Mouse (Mus musculus) hindbrain, embryonic 15.5 days (tissue): ENCODE measurements at regions not wholly inside any gene's neighbourhood (a gene's known extent, or its start where the extent isn't known, plus 50 kb on each side); places are given as distances from the start of the nearest gene placed in this dataset.
A peak's percentile ranks its signal among the peaks of the same experiment; 100 is the strongest.

Experiments
- ATAC-seq: fragments of 200-750 bp; cut with Nextera tagmentation; 2 replicates; pipeline ENCODE4 v1.8.0; 2017; ENCODE audit warnings: low read depth, moderate number of reproducible peaks, moderate TSS enrichment; ENCODE audit not compliant: low FRiP score
- H3K27ac ChIP-seq: fragments of 300-500 bp; sonication (generic); replicated peaks from 2 replicates; pipeline ENCODE4 v1.5.1; 2015; ENCODE audit warnings: mild to moderate bottlenecking, inconsistent platforms
- H3K27me3 ChIP-seq: fragments of 300-500 bp; sonication (generic); 2 replicates; pipeline ENCODE4 v1.6.1; 2015; ENCODE audit warnings: control low read depth, inconsistent platforms
- H3K36me3 ChIP-seq: fragments of 300-500 bp; sonication (generic); 2 replicates; pipeline ENCODE4 v1.6.1; 2015; ENCODE audit warnings: control low read depth, inconsistent platforms
- H3K4me1 ChIP-seq: fragments of 300-500 bp; sonication (generic); replicated peaks from 2 replicates; pipeline ENCODE4 v1.6.1; 2015; ENCODE audit warnings: control low read depth, inconsistent platforms
- H3K4me2 ChIP-seq: fragments of 300-500 bp; sonication (generic); 2 replicates; pipeline ENCODE4 v1.6.1; 2015; ENCODE audit warnings: moderate library complexity, mild to moderate bottlenecking, inconsistent platforms
- H3K4me3 ChIP-seq: fragments of 300-500 bp; sonication (generic); 2 replicates; pipeline ENCODE4 v1.5.1; 2015; ENCODE audit warnings: mild to moderate bottlenecking, inconsistent platforms
- H3K9ac ChIP-seq: fragments of 300-500 bp; sonication (generic); 2 replicates; pipeline ENCODE4 v1.6.1; 2015; ENCODE audit warnings: inconsistent platforms
- H3K9me3 ChIP-seq: fragments of 300-500 bp; sonication (generic); 2 replicates; pipeline ENCODE4 v1.6.1; 2016; ENCODE audit warnings: control low read depth, inconsistent platforms
- WGBS: fragments of 180-500 bp; shearing (Covaris S2); methylation state at CpG from one replicate; pipeline ENCODE4 v1.1.7; 2015; 5-methylcytosine and 5-hydroxymethylcytosine counted together

DNA sequence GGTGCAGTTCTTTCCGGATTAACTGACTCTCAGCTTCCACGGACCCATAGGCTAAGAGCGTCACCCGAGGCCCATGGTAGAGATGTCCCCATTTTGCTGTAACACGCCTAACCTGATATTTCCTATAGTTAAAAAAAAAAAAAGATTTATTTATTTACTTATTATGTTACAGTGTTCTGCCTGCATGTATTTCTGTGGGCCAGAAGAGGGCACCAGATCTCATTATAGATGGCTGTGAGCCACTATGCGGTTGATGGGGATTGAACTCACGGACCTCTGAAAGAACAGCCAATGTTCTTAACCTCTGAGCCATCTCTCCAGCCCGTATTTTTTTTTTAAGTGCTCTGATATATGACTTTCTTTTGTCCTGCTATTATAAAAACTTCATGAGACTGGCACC lies 114.2 kb upstream of the Tmpo start:
- no peak overlapping the region for H3K9ac ChIP-seq
- no peak overlapping the region for H3K27ac ChIP-seq
- H3K36me3 ChIP-seq = no peaks in the 10 kb centered on the region
- 84% methylated on average over 8 of the region's 8 CpGs for WGBS
- H3K4me2 ChIP-seq = no peak overlapping the region
- no peaks in the 10 kb centered on the region for H3K27me3 ChIP-seq
- H3K9me3 ChIP-seq = no peaks in the 10 kb centered on the region
- no peak for ATAC-seq
- no peak overlapping the region for H3K4me3 ChIP-seq
- H3K4me1 ChIP-seq = no peaks in the 10 kb centered on the region

DNA sequence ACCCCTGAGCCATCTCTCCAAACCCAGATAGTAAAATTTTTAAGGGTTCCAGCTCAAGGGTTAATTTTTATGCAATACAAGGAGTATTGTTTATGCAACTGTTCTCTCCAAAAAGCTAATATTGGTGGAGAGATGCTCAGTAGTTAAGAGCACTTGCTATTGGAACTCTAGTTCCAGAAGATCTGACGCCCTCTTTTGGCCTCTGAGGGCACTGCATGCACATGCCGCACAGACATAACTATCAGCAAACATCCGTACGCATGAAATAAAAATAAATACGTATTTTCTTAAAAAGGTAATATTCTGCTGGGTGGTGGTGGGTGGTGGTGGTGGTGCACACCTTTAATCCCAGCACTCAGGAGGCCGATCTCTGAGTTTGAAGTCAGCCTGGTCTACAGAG lies 112.1 kb upstream of the Tmpo start:
- WGBS = 89% methylated on average over 6 of the region's 6 CpGs
- Histone ChIP-seq H3K36me3 (no peaks in the 10 kb centered on the region), H3K4me2 (no peak overlapping the region), H3K9me3 (no peaks in the 10 kb centered on the region), H3K9ac (no peak overlapping the region), H3K27ac (no peak overlapping the region), H3K4me3 (no peak overlapping the region), H3K27me3 (no peaks in the 10 kb centered on the region), H3K4me1 (no peaks in the 10 kb centered on the region)
- ATAC-seq = no peak

DNA sequence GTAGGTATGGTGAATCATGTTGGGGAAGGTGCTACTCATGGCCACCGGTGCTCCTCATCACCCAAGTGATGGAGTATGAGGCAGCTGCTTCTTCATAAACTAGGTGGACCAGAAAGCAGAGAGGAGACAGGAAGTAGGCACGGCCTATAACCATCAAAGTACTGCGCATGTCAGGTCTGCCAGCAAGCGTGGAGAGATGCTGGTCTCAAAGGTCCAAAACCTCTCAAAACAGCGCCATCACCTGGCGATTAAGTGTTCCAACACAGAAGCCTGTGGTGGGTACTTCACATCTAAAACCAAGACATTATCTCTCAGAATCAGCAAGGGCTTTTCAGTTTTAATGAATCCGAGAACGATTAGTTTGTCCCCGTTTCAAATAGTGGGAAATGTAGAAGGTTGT lies 103.1 kb upstream of the Tmpo start:
- H3K36me3 ChIP-seq = no peaks in the 10 kb centered on the region
- H3K9me3 ChIP-seq = no peaks in the 10 kb centered on the region
- H3K27ac ChIP-seq = no peak overlapping the region
- no peak overlapping the region for H3K4me2 ChIP-seq
- no peak overlapping the region for H3K9ac ChIP-seq
- no peak for ATAC-seq
- H3K27me3 ChIP-seq = no peaks in the 10 kb centered on the region
- WGBS = 93% methylated on average over 9 of the region's 9 CpGs
- H3K4me3 ChIP-seq = no peak overlapping the region
- H3K4me1 ChIP-seq = no peaks in the 10 kb centered on the region

DNA sequence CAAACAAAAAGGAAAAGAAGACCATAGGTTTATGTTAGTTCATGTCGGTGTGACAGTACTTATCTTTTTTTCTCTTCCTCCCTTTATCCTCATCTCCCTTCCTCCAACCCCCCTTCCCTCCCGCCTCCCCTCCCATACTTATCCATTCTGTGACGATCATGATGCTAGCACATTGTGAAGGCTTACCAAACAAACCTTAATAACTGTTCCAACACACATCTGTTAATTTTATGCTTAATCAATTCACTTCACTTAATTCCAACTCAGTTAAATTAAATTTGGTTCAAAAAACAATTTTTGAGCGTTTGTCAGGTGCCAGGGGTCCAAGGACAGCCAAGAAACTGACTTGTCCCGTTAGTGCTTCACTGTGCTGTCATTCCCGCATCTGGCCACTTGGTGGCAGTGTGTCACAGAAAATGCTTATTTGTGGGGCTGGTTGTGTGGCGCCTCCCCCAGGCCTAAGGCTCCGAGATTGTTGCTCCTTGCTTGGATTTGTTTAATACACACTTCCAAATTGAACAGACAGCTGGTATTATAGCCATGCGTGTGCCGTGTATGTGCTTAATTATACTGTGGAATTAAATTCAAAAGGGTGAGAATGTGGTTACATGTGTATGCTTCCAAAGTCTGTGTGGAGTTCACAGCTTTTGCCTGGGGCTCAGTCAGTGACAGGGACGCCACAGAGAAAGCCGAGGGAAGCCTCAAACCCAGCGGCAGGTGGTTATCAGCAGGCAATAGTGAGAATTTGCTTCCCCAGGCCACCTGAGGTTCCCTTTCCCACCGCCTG lies 90.0 kb upstream of the Tmpo start:
- 11% methylated on average over 14 of the region's 14 CpGs for WGBS
- H3K36me3 ChIP-seq = no peaks in the 10 kb centered on the region
- H3K9me3 ChIP-seq = no peaks in the 10 kb centered on the region
- peak; percentile 65 for ATAC-seq
- H3K9ac ChIP-seq = no peak overlapping the region
- peak overlapping the region; percentile 39 for H3K4me2 ChIP-seq
- no peak overlapping the region for H3K4me3 ChIP-seq
- H3K27me3 ChIP-seq = no peaks in the 10 kb centered on the region
- peak overlapping the region; percentile 73 for H3K27ac ChIP-seq
- peaks cover 20% of the 10 kb centered on the region for H3K4me1 ChIP-seq

DNA sequence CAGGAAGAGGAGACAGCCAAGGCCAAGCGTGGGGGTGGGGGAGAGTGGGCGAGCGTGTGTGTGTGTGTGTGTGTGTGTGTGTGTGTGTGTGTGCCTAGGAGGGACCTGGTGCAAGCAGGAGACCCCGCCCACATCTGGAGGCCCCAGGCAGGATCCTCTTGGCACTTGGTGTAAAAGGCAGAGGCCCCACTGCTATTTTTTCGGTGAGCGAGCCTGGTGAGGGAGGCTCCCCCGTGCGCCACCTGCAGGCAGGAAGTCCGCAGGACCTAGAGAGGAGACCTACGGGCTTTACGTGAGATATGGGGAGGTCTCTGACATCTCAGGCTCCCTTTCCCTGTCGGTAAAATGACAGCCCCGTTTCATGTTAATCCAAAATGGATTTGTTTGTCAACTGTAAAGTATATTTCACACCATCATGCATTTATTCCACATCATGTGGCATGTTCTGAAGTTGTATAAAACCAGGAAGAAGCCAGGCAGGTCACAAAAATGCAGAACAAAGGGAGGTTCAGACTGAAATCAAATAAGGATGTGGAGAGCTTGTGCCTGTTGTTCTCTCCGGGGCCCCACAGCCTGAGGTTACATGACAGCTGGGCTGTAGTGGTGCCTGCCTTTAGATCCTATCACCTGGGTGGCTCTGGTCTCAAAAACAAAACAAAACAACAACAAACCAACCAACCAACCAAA lies 89.3 kb upstream of the Tmpo start:
- peak; percentile 76 for ATAC-seq
- H3K9me3 ChIP-seq = no peaks in the 10 kb centered on the region
- H3K36me3 ChIP-seq = no peaks in the 10 kb centered on the region
- H3K27me3 ChIP-seq = no peaks in the 10 kb centered on the region
- no peak overlapping the region for H3K4me3 ChIP-seq
- H3K4me2 ChIP-seq = peak overlapping the region; percentile 39
- no peak overlapping the region for H3K9ac ChIP-seq
- WGBS = 25% methylated on average over 14 of the region's 14 CpGs
- H3K27ac ChIP-seq = no peak overlapping the region
- peaks cover 20% of the 10 kb centered on the region for H3K4me1 ChIP-seq

DNA sequence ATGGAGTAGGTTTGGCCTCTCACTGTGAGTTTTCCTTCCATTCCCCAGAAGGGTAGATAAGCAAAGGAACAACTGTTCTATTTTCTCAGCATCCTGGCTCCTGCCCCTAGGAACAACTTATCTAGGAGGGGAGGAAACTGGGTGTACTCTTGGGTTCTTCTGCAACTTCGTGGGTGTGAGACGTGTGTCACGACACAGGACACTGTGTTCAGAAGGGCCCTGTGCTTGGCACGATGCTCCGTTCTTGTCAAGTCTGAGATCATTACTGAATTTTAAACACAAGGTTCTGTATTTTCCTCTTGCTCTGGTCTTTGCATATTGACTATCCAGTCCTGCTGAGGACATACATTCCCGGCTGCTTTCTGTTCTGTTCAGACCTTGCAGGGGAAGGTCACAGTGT lies 86.8 kb upstream of the Tmpo start:
- Histone ChIP-seq H3K4me1 (peaks cover 20% of the 10 kb centered on the region), H3K36me3 (no peaks in the 10 kb centered on the region), H3K9ac (no peak overlapping the region), H3K9me3 (no peaks in the 10 kb centered on the region), H3K27ac (no peak overlapping the region), H3K4me2 (no peak overlapping the region), H3K27me3 (no peaks in the 10 kb centered on the region), H3K4me3 (no peak overlapping the region)
- 94% methylated on average over 6 of the region's 6 CpGs for WGBS
- no peak for ATAC-seq

DNA sequence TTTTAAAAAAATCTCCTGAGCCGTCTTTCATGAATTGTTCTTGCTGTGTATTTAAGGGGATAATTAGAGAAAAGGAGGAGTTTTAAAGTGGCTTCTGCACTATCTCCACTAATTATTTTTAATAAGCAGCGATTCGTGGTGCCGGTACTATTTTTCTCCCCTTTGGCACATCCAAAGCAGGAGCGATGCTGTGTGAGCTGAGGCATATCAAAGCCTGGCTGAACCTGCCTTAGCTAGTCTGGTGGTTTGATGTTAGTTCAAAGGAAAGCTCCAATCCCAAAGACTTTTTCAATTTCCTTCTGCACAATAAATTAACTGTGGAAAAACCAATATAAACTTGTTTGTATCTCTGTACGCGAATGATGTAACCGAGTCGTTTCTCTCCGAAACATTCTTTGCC lies 79.3 kb upstream of the Tmpo start:
- no peak overlapping the region for H3K4me3 ChIP-seq
- no peak for ATAC-seq
- no peak overlapping the region for H3K9ac ChIP-seq
- 84% methylated on average over 10 of the region's 10 CpGs for WGBS
- H3K27ac ChIP-seq = no peak overlapping the region
- no peaks in the 10 kb centered on the region for H3K36me3 ChIP-seq
- no peaks in the 10 kb centered on the region for H3K4me1 ChIP-seq
- H3K4me2 ChIP-seq = no peak overlapping the region
- no peaks in the 10 kb centered on the region for H3K27me3 ChIP-seq
- H3K9me3 ChIP-seq = no peaks in the 10 kb centered on the region

DNA sequence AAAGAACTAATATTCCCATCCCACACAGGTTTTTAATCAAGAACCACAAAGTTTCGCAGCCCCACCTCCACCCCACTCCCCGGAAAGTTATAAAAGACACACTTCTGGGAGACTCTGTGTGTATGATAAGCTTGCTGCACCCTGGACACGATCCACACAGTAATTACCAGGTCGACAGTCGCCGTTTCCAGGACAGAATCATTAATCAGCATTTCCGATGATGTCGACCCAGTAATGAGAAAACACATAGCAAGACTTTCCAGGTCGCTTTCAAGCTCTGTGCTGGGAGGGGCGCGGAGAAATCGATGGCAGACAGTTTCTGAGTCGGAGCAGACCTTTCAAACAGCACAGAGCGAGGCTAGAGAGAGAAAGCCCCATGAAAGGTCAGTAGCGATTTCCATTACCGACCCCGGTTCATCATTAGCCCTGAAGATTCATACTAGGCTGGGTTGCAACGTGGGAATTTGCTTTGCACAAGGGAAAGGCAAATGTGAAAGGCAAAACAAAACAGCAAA lies 68.6 kb upstream of the Tmpo start:
- H3K9ac ChIP-seq = no peak overlapping the region

DNA sequence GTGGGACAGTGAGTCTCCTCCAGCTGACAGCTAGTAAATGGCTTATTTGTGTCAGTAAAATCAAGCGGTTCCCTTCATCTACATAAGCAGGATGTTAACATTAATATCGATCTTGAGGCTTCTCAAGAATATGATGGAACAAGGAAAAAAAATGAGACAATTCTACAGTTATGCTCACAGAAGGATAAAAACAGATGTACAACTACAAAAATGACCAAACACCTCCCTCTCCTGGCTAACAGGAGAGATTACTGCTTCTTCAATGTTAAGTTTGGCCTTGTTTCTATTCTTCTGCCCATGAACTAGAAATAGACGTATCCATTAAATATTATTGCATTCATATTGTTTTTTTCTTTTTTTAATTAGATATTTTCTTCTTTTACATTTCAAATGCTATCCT lies 63.2 kb upstream of the Tmpo start:
- WGBS = 88% methylated on average over 3 of the region's 3 CpGs
- Histone ChIP-seq H3K4me2 (no peak overlapping the region), H3K27me3 (no peaks in the 10 kb centered on the region), H3K36me3 (no peaks in the 10 kb centered on the region), H3K4me3 (no peak overlapping the region), H3K9me3 (no peaks in the 10 kb centered on the region), H3K4me1 (peaks cover 12% of the 10 kb centered on the region), H3K9ac (no peak overlapping the region), H3K27ac (no peak overlapping the region)
- ATAC-seq = no peak

More for the DNA sequence above, 68.6 kb upstream of the Tmpo start:
- 0 out of 2 replicates have a peak, but pooled peaks have one; percentile 11 for ATAC-seq
- Histone ChIP-seq H3K4me1 (no peaks in the 10 kb centered on the region), H3K27ac (no peak overlapping the region), H3K4me2 (peak overlapping the region; percentile 20), H3K9me3 (no peaks in the 10 kb centered on the region), H3K4me3 (no peak overlapping the region), H3K36me3 (no peaks in the 10 kb centered on the region), H3K27me3 (no peaks in the 10 kb centered on the region)
- WGBS = 44% methylated on average over 18 of the region's 18 CpGs

DNA sequence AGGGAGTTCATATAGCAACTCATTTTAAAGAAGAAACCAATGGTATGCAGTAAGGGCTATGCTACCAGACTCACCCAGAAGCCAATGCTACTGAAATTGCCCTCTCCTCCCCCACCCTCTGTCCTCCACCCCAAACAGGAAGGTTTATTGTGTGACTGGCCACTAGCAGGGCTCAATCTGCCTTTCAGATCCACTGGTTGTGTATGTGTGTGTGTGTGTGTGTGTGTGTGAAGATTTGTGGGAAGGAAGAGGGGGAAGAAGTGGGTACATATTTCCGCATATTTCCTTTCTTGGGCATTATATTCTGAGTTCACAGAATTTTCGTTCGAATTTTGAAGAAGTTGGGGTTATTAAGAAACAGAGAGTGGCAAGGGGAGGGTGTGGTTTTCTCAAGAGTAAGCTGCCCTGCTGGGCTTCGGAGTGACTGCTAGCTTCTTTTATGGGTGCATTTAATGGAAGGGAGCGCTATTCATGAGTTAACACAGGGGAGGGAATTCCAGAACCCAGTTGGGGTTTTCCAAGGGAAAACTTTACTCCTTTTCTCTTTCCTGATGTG lies 61.5 kb upstream of the Tmpo start:
- ATAC-seq = no peak
- no peaks in the 10 kb centered on the region for H3K27me3 ChIP-seq

DNA sequence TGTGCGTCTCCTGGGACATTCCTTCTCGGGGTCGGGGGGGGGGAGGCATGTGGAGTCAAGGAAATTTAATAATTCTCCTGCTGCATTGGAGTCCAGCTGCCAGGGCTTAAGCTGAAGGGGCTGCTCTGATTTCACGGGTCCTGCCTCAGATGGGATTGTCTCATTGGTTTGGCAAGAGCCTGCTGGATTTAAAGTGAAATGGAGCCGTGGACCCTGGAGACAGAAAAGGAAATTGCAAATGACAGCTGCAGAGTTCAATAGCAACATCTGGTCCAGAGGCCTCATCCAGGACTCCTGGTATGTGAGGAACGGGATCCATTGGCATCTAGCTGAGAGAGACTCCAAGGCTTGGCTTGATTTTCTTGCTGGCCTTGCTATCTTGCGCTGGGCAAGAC lies 60.5 kb upstream of the Tmpo start:
- Histone ChIP-seq H3K4me2 (0 out of 2 replicates have a peak overlapping the region, but pooled peaks have one; percentile 19), H3K4me1 (peaks cover 24% of the 10 kb centered on the region), H3K27ac (peak overlapping the region; percentile 5; the same call in 1 of the 2 replicates), H3K36me3 (no peaks in the 10 kb centered on the region), H3K9me3 (no peaks in the 10 kb centered on the region), H3K9ac (no peak overlapping the region), H3K27me3 (no peaks in the 10 kb centered on the region), H3K4me3 (no peak overlapping the region)
- ATAC-seq = peak; percentile 42; the same call in 1 of the 2 replicates
- WGBS = 29% methylated on average over 7 of the region's 7 CpGs

More for the DNA sequence above, 61.5 kb upstream of the Tmpo start:
- H3K27ac ChIP-seq = peak overlapping the region; percentile 42; the same call in 1 of the 2 replicates
- H3K9ac ChIP-seq = no peak overlapping the region
- peaks cover 18% of the 10 kb centered on the region for H3K4me1 ChIP-seq
- no peak overlapping the region for H3K4me2 ChIP-seq
- H3K4me3 ChIP-seq = no peak overlapping the region
- WGBS = 70% methylated on average over 5 of the region's 5 CpGs
- H3K36me3 ChIP-seq = no peaks in the 10 kb centered on the region
- no peaks in the 10 kb centered on the region for H3K9me3 ChIP-seq
